In genomic region chr2:29971838-29972635, GRCm38 (mm10) we compare ENCODE assay signal across 8 mouse cellular contexts. TPM values are rescaled to one million over a fixed set of nuclear protein-coding genes. Genes with fewer than 3 reads are reported as not detected.
DNase-seq lines count a peak whose midpoint lies in the region; TF ChIP-seq lines count a peak whose summit lies in the region.

No protein-coding gene starts in this region.

- peaks cover 27% of the 10 kb centered on the region for H3K4me1 ChIP-seq in brown adipose tissue, adult 24 weeks (ENCODE audit: control insufficient read depth, insufficient read depth, insufficient read length, low read length)
- peaks cover 58% of the 10 kb centered on the region for H3K4me1 ChIP-seq in lung, adult 2 months (ENCODE audit: control insufficient read depth, insufficient read depth, low read length)

- no peak for TF ChIP-seq POLR2A in lung, adult 2 months (IDR thresholded peaks at IDR 0.05; ENCODE audit: borderline replicate concordance, extremely low read depth, low read depth, low read length)

- TF ChIP-seq CTCF in lung, adult 2 months (IDR thresholded peaks at IDR 0.05; ENCODE audit: insufficient read depth, low read length) = no peak

- H3K4me3 ChIP-seq in brown adipose tissue, adult 24 weeks (ENCODE audit: insufficient read depth, low read depth, low read length) = no peak overlapping the region
- no peak overlapping the region for H3K4me3 ChIP-seq in lung, adult 2 months (replicated peaks; ENCODE audit: extremely low read depth, low read depth, low read length)

- H3K27ac ChIP-seq in brown adipose tissue, adult 24 weeks (replicated peaks; ENCODE audit: low read depth, low read length) = peak overlapping the region; percentile 69

- peak; percentile 67 for DNase-seq in layer of hippocampus, adult 11-12 months (ENCODE audit: low spot score)
- DNase-seq in layer of hippocampus, adult 9-10 months (ENCODE audit: low spot score) = no peak
- DNase-seq in heart, adult 18-20 months = peak; percentile 89 to 92
- peak; percentile 87 for DNase-seq in kidney, adult 9 months
- DNase-seq in lung, adult 2 months = peak; percentile 55
- DNase-seq in testis, postnatal 14 days (ENCODE audit: low spot score) = peak; percentile 39
- DNase-seq in frontal cortex, postnatal 14 days (ENCODE audit: low spot score in 2 of 2) = no peak

- 26% methylated on average over 9 of the region's 9 CpGs for WGBS in lung, adult 2 months

RNA-seq across cellular contexts. Expression of gene Sptan1, which starts 6.7 kb away (rescaled TPM):
- 81.3 and 132 TPM in 2 replicates for polyA plus RNA-seq in brown adipose tissue, adult 24 weeks (2012; ENCODE audit: insufficient read depth, insufficient read length, missing spikeins)
- total RNA-seq in heart, adult 18-20 months (2021) = 100 to 1,000 TPM; 157 to 176 TPM
- 299 and 313 TPM in 2 replicates for polyA plus RNA-seq in lung, adult 2 months (2012; rRNA removed)

RNA-seq across cellular contexts. Expression of gene Gle1, which starts 36.8 kb away (rescaled TPM):
- 13.1 and 20.3 TPM in 2 replicates for polyA plus RNA-seq in brown adipose tissue, adult 24 weeks (2012; ENCODE audit: insufficient read depth, insufficient read length, missing spikeins)
- 10 to 100 TPM; 22.7 to 24.7 TPM for total RNA-seq in heart, adult 18-20 months (2021)
- polyA plus RNA-seq in lung, adult 2 months (2012; rRNA removed) = 20.4 and 27.1 TPM in 2 replicates

Comparison
In these comparisons a context has a peak if more than half of its experiments do, and no peak if none do; other contexts are left out.
1. DNase-seq: peak in layer of hippocampus, adult 11-12 months (single experiment), heart, adult 18-20 months (2 of 2), kidney, adult 9 months (single experiment), lung, adult 2 months (single experiment) and testis, postnatal 14 days (single experiment); none in layer of hippocampus, adult 9-10 months (single experiment) and frontal cortex, postnatal 14 days (0 of 2).